Mouse (Mus musculus): ENCODE measurements at regions not wholly inside any gene's neighbourhood (a gene's known extent, or its start where the extent isn't known, plus 50 kb on each side); places are given as distances from the start of the nearest gene placed in this dataset.
A peak's percentile ranks its signal among the peaks of the same experiment; 100 is the strongest.

GRCm38 (mm10) chr17:47978001-47978400 lies 53.6 kb upstream of the Foxp4 start:
- Histone ChIP-seq H3K27me3 (ENCODE audit: control insufficient read depth in 1 of 2, insufficient read depth in 2 of 2, low read length in 2 of 2) (peaks cover 0 to 1% of the 10 kb centered on the region in 2 experiments; a peak in 1 of 4 replicates), H3K79me2 (ENCODE audit: control insufficient read depth, insufficient read depth, low read length, poor library complexity) (no peaks in the 10 kb centered on the region), H3K36me3 (ENCODE audit: control insufficient read depth in 1 of 2, insufficient read depth in 2 of 2, low read length in 2 of 2) (peaks cover 0 to 5% of the 10 kb centered on the region in 2 experiments; a peak in 2 of 4 replicates), H3K9ac (ENCODE audit: control insufficient read depth, low read depth, low read length, poor library complexity, severe bottlenecking) (no peak overlapping the region), H3K4me3 (ENCODE audit: control insufficient read depth in 1 of 2, insufficient read depth in 1 of 2, low read depth in 2 of 2, low read length in 2 of 2) (no peak overlapping the region), H3K27ac (ENCODE audit: control insufficient read depth, low read depth, low read length) (no peak overlapping the region), H3K9me3 (replicated peaks; ENCODE audit: insufficient read depth, low read length) (no peaks in the 10 kb centered on the region), H3K4me1 (ENCODE audit: control insufficient read depth in 1 of 2, insufficient read depth in 2 of 2, low read length in 2 of 2) (peaks cover 0 to 9% of the 10 kb centered on the region in 2 experiments; a peak in 1 of 4 replicates)
- no peak for DNase-seq (ENCODE audit: low read depth, low spot score)
- TF ChIP-seq USF1 (IDR thresholded peaks at IDR 0.05; ENCODE audit: low read depth, low read length) (no peak), E2F4 (IDR thresholded peaks at IDR 0.05; ENCODE audit: borderline replicate concordance, low read depth, low read length) (no peak), UBTF (IDR thresholded peaks at IDR 0.05; ENCODE audit: borderline replicate concordance, insufficient read depth, low read depth, low read length) (no peak), MAFK (IDR thresholded peaks at IDR 0.05; ENCODE audit: borderline replicate concordance, low read depth, low read length) (no peak), CHD2 (IDR thresholded peaks at IDR 0.05; ENCODE audit: low read length) (no peak), MYC (IDR thresholded peaks at IDR 0.05; ENCODE audit: low read depth, low read length) (no peak), USF2 (IDR thresholded peaks at IDR 0.05; ENCODE audit: borderline replicate concordance in 1 of 2, insufficient read depth in 1 of 2, low read depth in 1 of 2, low read length in 2 of 2) (no peak), POLR2AphosphoS2 (IDR thresholded peaks at IDR 0.05; ENCODE audit: low read length) (no peak), ZMIZ1 (IDR thresholded peaks at IDR 0.05; ENCODE audit: low read depth, low read length) (no peak), GATA1 (IDR thresholded peaks at IDR 0.05; ENCODE audit: low read depth, low read length) (no peak), POLR2A (IDR thresholded peaks at IDR 0.05; ENCODE audit: control insufficient read depth in 1 of 2, insufficient read depth in 1 of 2, low read depth in 1 of 2, low read length in 2 of 2, poor library complexity in 1 of 2) (no peak), TBP (IDR thresholded peaks at IDR 0.05; ENCODE audit: low read depth, low read length) (no peak), ELF1 (IDR thresholded peaks at IDR 0.05; ENCODE audit: low read depth, low read length) (no peak), MYB (IDR thresholded peaks at IDR 0.05; ENCODE audit: low read depth, low read length) (no peak)

- peaks cover 0 to 1% of the 10 kb centered on the region in 2 experiments; a peak in 1 of 4 replicates for H3K27me3 ChIP-seq (ENCODE audit: control insufficient read depth in 1 of 2, insufficient read depth in 2 of 2, low read length in 2 of 2)
- TF ChIP-seq RAD21 (IDR thresholded peaks at IDR 0.05; ENCODE audit: low read depth, low read length) (peak; percentile 2; the same call in 1 of the 2 replicates), ETS1 (IDR thresholded peaks at IDR 0.05; ENCODE audit: low read depth, low read length) (no peak), MEF2A (IDR thresholded peaks at IDR 0.05; ENCODE audit: extremely low read depth, insufficient replicate concordance, low read depth, low read length, poor library complexity, severe bottlenecking) (no peak), USF1 (IDR thresholded peaks at IDR 0.05; ENCODE audit: low read depth, low read length) (no peak), KAT2A (conservative IDR thresholded peaks at IDR 0.05; ENCODE audit: low read depth, low read length) (no peak), CTCF (IDR thresholded peaks at IDR 0.05 in 2 of 3, conservative IDR thresholded peaks at IDR 0.05 in 1 of 3; ENCODE audit: control insufficient read depth in 1 of 3, insufficient read depth in 1 of 3, low read depth in 2 of 3, low read length in 3 of 3, poor library complexity in 1 of 3, severe bottlenecking in 1 of 3) (peak; percentile 9 to 36 (median 22); a peak in 3 of 6 replicates), UBTF (IDR thresholded peaks at IDR 0.05; ENCODE audit: borderline replicate concordance, insufficient read depth, low read depth, low read length) (no peak), CHD1 (IDR thresholded peaks at IDR 0.05; ENCODE audit: low read depth, low read length) (no peak)
- H3K9ac ChIP-seq (ENCODE audit: control insufficient read depth, low read depth, low read length, poor library complexity, severe bottlenecking) = no peak overlapping the region
- H3K27ac ChIP-seq (ENCODE audit: control insufficient read depth, low read depth, low read length) = no peak overlapping the region
- H3K4me1 ChIP-seq (ENCODE audit: control insufficient read depth in 1 of 2, insufficient read depth in 2 of 2, low read length in 2 of 2) = peaks cover 0 to 9% of the 10 kb centered on the region in 2 experiments; a peak in 1 of 4 replicates
- DNase-seq (ENCODE audit: low read depth, low spot score) = no peak
- peaks cover 0 to 5% of the 10 kb centered on the region in 2 experiments; a peak in 2 of 4 replicates for H3K36me3 ChIP-seq (ENCODE audit: control insufficient read depth in 1 of 2, insufficient read depth in 2 of 2, low read length in 2 of 2)
- no peaks in the 10 kb centered on the region for H3K79me2 ChIP-seq (ENCODE audit: control insufficient read depth, insufficient read depth, low read length, poor library complexity)
- no peaks in the 10 kb centered on the region for H3K9me3 ChIP-seq (replicated peaks; ENCODE audit: insufficient read depth, low read length)
- no peak overlapping the region for H3K4me3 ChIP-seq (ENCODE audit: control insufficient read depth in 1 of 2, insufficient read depth in 1 of 2, low read depth in 2 of 2, low read length in 2 of 2)
These were observed 52.5 kb upstream of the Foxp4 start for GRCm38 (mm10) chr17:47976999-47977357.
